Mouse (Mus musculus) megakaryocyte, embryonic 14.5 days (primary cell): ENCODE data around the gene Foxj1.

Experiments used
- FLI1 ChIP-seq: IDR thresholded peaks from 2 replicates; pipeline ENCODE4 v1.6.1; 2012; ENCODE audit warnings: low read length, inconsistent platforms, mixed read lengths
- GATA1 ChIP-seq: IDR thresholded peaks from 3 replicates; pipeline ENCODE4 v1.6.1; 2012; ENCODE audit warnings: mixed read lengths, low read length, inconsistent platforms, borderline replicate concordance

GRCm38 (mm10) chr11:116290556-116290955 is 44.6 kb downstream of the Foxj1 start:
- no peak for TF ChIP-seq GATA1
- no peak for TF ChIP-seq FLI1
